Comparison of ENCODE assay signal across 8 mouse cellular contexts in the genomic region with DNA sequence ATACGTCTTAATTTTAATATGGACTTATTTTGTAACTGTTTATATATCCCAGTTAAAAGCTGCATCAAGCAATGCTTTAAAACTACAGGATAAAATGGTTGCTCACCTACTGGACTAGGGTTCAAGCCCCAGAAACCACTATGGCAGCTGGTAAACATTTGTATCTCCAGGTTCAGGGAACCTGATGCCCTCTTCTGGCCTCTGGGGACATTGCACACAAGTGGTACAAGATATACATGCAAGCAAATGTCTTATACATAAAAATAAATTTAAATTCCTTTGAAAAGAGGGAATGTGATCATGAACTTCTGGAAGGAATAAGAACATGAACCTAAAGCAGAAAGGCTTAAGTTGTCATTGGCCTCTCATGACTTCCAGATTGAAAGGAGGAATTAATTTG.
DNase-seq lines count a peak whose midpoint lies in the region; ATAC-seq and TF ChIP-seq lines count a peak whose summit lies in the region.

No protein-coding gene starts in this region.

- no peaks in the 10 kb centered on the region for H3K36me3 ChIP-seq in midbrain, embryonic 14.5 days (ENCODE audit: control insufficient read depth, insufficient read depth, low read length)
- no peaks in the 10 kb centered on the region for H3K36me3 ChIP-seq in midbrain, embryonic 11.5 days (ENCODE audit: control insufficient read depth, insufficient read depth, low read length)
- no peaks in the 10 kb centered on the region for H3K36me3 ChIP-seq in stomach, postnatal 0 days (ENCODE audit: control insufficient read depth, insufficient read depth, low read length)

- no peak overlapping the region for H3K27ac ChIP-seq in gastrocnemius, adult 2 months
- no peak overlapping the region for H3K27ac ChIP-seq in midbrain, embryonic 14.5 days (replicated peaks; ENCODE audit: low read depth, low read length)
- H3K27ac ChIP-seq in midbrain, embryonic 11.5 days (ENCODE audit: low read depth, low read length) = no peak overlapping the region
- H3K27ac ChIP-seq in stomach, postnatal 0 days (replicated peaks) = no peak overlapping the region

- no peak for TF ChIP-seq EP300 in stomach, postnatal 0 days (optimal IDR thresholded peaks at IDR 0.05)

- H3K4me3 ChIP-seq in gastrocnemius, adult 2 months = no peak overlapping the region
- H3K4me3 ChIP-seq in midbrain, embryonic 14.5 days (replicated peaks; ENCODE audit: low read depth, low read length) = no peak overlapping the region
- H3K4me3 ChIP-seq in midbrain, embryonic 11.5 days (ENCODE audit: low read depth, low read length) = no peak overlapping the region
- H3K4me3 ChIP-seq in stomach, postnatal 0 days (ENCODE audit: low read depth, low read length) = no peak overlapping the region

- 68% methylated on average over 1 of the region's 1 CpGs for WGBS in midbrain, embryonic 14.5 days
- WGBS in midbrain, embryonic 11.5 days = 73% methylated on average over 1 of the region's 1 CpGs
- 69% methylated on average over 1 of the region's 1 CpGs for WGBS in stomach, postnatal 0 days

- no peaks in the 10 kb centered on the region for H3K27me3 ChIP-seq in midbrain, embryonic 14.5 days (ENCODE audit: control insufficient read depth, insufficient read depth, low read length)
- no peaks in the 10 kb centered on the region for H3K27me3 ChIP-seq in midbrain, embryonic 11.5 days (ENCODE audit: control insufficient read depth, insufficient read depth, low read length)
- H3K27me3 ChIP-seq in stomach, postnatal 0 days (ENCODE audit: control insufficient read depth, insufficient read depth, low read length) = no peaks in the 10 kb centered on the region

- H3K9ac ChIP-seq in midbrain, embryonic 14.5 days (replicated peaks; ENCODE audit: low read length) = no peak overlapping the region
- no peak overlapping the region for H3K9ac ChIP-seq in midbrain, embryonic 11.5 days (ENCODE audit: low read length)
- H3K9ac ChIP-seq in stomach, postnatal 0 days (ENCODE audit: low read length) = no peak overlapping the region

- no peaks in the 10 kb centered on the region for H3K4me1 ChIP-seq in midbrain, embryonic 14.5 days (ENCODE audit: control insufficient read depth, insufficient read depth, low read length)
- H3K4me1 ChIP-seq in midbrain, embryonic 11.5 days (ENCODE audit: control insufficient read depth, insufficient read depth, low read length) = no peaks in the 10 kb centered on the region
- no peaks in the 10 kb centered on the region for H3K4me1 ChIP-seq in stomach, postnatal 0 days (replicated peaks; ENCODE audit: control insufficient read depth, insufficient read depth)

- DNase-seq in gastrocnemius, adult 2 months = no peak
- no peak for DNase-seq in gastrocnemius, adult 18-20 months (ENCODE audit: low spot score)
- peak; percentile 16 for DNase-seq in midbrain, embryonic 14.5 days
- no peak for DNase-seq in midbrain, embryonic 11.5 days (ENCODE audit: low spot score, missing footprints)
- DNase-seq in c-Kit-positive CD71-positive TER-119-positive erythroid progenitor cells, embryonic 14.5 days (ENCODE audit: low spot score) = peak; percentile 0
- DNase-seq in stomach, postnatal 0 days (ENCODE audit: low spot score) = no peak
- no peak for DNase-seq in left cerebral cortex, adult 18-20 months (ENCODE audit: low spot score in 2 of 2)

- peak; percentile 30; the same call in 1 of the 2 replicates for TF ChIP-seq CTCF in gastrocnemius, adult 2 months (IDR thresholded peaks at IDR 0.05)
- TF ChIP-seq CTCF in stomach, postnatal 0 days (IDR thresholded peaks at IDR 0.05; ENCODE audit: low read depth) = peak; percentile 57

- no peaks in the 10 kb centered on the region for H3K9me3 ChIP-seq in midbrain, embryonic 14.5 days (ENCODE audit: control insufficient read depth, low read length)
- H3K9me3 ChIP-seq in midbrain, embryonic 11.5 days (ENCODE audit: control insufficient read depth, low read length) = no peaks in the 10 kb centered on the region
- H3K9me3 ChIP-seq in stomach, postnatal 0 days (ENCODE audit: control insufficient read depth, low read length) = no peaks in the 10 kb centered on the region

- H3K4me2 ChIP-seq in midbrain, embryonic 14.5 days (ENCODE audit: low read length) = no peak overlapping the region
- H3K4me2 ChIP-seq in midbrain, embryonic 11.5 days = no peak overlapping the region
- no peak overlapping the region for H3K4me2 ChIP-seq in stomach, postnatal 0 days (replicated peaks; ENCODE audit: low read depth)

- ATAC-seq in midbrain, embryonic 14.5 days (ENCODE audit: low FRiP score, low TSS enrichment) = no peak
- ATAC-seq in midbrain, embryonic 11.5 days (ENCODE audit: low FRiP score) = no peak
- ATAC-seq in stomach, postnatal 0 days (ENCODE audit: low FRiP score, low TSS enrichment) = no peak
- ATAC-seq in monocyte, adult 5-6 weeks (replicated peaks; ENCODE audit: insufficient number of reproducible peaks, low FRiP score, low TSS enrichment, poor library complexity, severe bottlenecking) = no peak

- intact Hi-C loops in gastrocnemius, adult 2 months (cut with DNase I) = no loop called here

Comparison
In these comparisons a context has a peak if more than half of its experiments do, and no peak if none do; other contexts are left out.
1. DNase-seq: peak in midbrain, embryonic 14.5 days (single experiment) and c-Kit-positive CD71-positive TER-119-positive erythroid progenitor cells, embryonic 14.5 days (single experiment); none in gastrocnemius, adult 2 months (single experiment), gastrocnemius, adult 18-20 months (single experiment), midbrain, embryonic 11.5 days (single experiment), stomach, postnatal 0 days (single experiment) and left cerebral cortex, adult 18-20 months (0 of 2).